Mouse (Mus musculus) hindbrain, embryonic 16.5 days (tissue): Measurements from ENCODE around the gene Arhgap21. TPM values are rescaled to one million over a fixed set of nuclear protein-coding genes. Genes with fewer than 3 reads are reported as not detected.
"Not testable (repeated sequence)": the region's sequence is repeated elsewhere in the genome, so short reads cannot be mapped to it uniquely, and the experiment has no call there.

Experiments used
- ATAC-seq: fragments of 200-750 bp; cut with Nextera tagmentation; 2 replicates; pipeline ENCODE4 v1.8.0; 2017; ENCODE audit warnings: moderate TSS enrichment, moderate library complexity
- H3K27ac ChIP-seq: fragments of 300-500 bp; sonication (generic); 2 replicates; pipeline ENCODE4 v1.5.1; 2014; ENCODE audit warnings: low read depth, mild to moderate bottlenecking, control low read depth, low read length, moderate library complexity
- H3K27me3 ChIP-seq: fragments of 300-500 bp; sonication (generic); replicated peaks from 2 replicates; pipeline ENCODE4 v1.6.1; 2014; ENCODE audit warnings: low read length; ENCODE audit not compliant: control insufficient read depth, insufficient read depth
- H3K36me3 ChIP-seq: fragments of 300-500 bp; sonication (generic); 2 replicates; pipeline ENCODE4 v1.6.1; 2014; ENCODE audit warnings: mild to moderate bottlenecking, low read length, moderate library complexity, mixed read lengths; ENCODE audit not compliant: control insufficient read depth, insufficient read depth
- H3K4me1 ChIP-seq: fragments of 300-500 bp; sonication (generic); 2 replicates; pipeline ENCODE4 v1.6.1; 2014; ENCODE audit warnings: low read depth, low read length; ENCODE audit not compliant: control insufficient read depth, insufficient read depth
- H3K4me2 ChIP-seq: fragments of 300-500 bp; sonication (generic); 2 replicates; pipeline ENCODE4 v1.6.1; 2014; ENCODE audit warnings: mild to moderate bottlenecking, low read length, control low read depth, moderate library complexity
- H3K4me3 ChIP-seq: fragments of 300-500 bp; sonication (generic); 2 replicates; pipeline ENCODE4 v1.5.1; 2014; ENCODE audit warnings: mild to moderate bottlenecking, low read length, control low read depth, moderate library complexity
- H3K9ac ChIP-seq: fragments of 300-500 bp; sonication (generic); 2 replicates; pipeline ENCODE4 v1.6.1; 2014; ENCODE audit warnings: low read depth, mild to moderate bottlenecking, control low read depth, low read length, moderate library complexity
- H3K9me3 ChIP-seq: fragments of 300-500 bp; sonication (generic); 2 replicates; pipeline ENCODE4 v1.6.1; 2014; ENCODE audit warnings: mild to moderate bottlenecking, low read length, moderate library complexity; ENCODE audit not compliant: control insufficient read depth
- WGBS: fragments of 180-500 bp; shearing (Covaris S2); extraction: QIAGEN DNeasy Blood & Tissue Kit; methylation state at CpG from one replicate; pipeline ENCODE4 v1.1.7; 2014; 5-methylcytosine and 5-hydroxymethylcytosine counted together
- polyA plus RNA-seq: library from polyadenylated mRNA; unstranded; fragments of >200 nt; fragmentation: Nextera tagmentation; extraction: Ambion mirVana; gene quantifications from 2 replicates; pipeline ENCODE4 v1.2.1, GENCODE M21; 2015

Gene Arhgap21
- polyA plus RNA-seq, 1 experiment from 2014 or later, result 24.7 TPM

DNA sequence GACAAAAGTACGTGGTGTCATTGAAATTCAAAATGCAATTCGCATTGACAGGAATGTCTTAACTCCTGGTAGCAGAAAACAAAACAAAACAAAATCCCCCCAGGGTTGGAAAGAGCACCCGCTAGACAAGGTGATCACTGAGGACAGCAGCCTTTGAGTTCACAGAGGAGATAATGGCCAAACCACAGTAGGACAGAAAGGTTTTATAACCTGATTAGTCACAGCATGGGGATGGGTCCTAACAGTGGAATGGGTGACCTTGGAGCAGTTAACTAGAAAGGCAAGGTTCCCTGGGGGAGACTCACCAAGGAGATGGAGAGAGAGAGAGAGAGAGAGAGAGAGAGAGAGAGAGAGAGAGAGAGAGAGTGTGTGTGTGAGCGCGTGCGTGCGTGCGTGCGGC, 34.3 kb downstream of the Arhgap21 start:
- Histone ChIP-seq H3K27me3 (no peaks in the 10 kb centered on the region), H3K4me2 (no peak overlapping the region), H3K4me3 (no peak overlapping the region), H3K36me3 (no peaks in the 10 kb centered on the region), H3K27ac (no peak overlapping the region), H3K9ac (no peak overlapping the region), H3K9me3 (no peaks in the 10 kb centered on the region), H3K4me1 (no peaks in the 10 kb centered on the region; the same call in 1 of the 2 replicates)
- no peak for ATAC-seq
- 60% methylated on average over 9 of the region's 9 CpGs for WGBS

DNA sequence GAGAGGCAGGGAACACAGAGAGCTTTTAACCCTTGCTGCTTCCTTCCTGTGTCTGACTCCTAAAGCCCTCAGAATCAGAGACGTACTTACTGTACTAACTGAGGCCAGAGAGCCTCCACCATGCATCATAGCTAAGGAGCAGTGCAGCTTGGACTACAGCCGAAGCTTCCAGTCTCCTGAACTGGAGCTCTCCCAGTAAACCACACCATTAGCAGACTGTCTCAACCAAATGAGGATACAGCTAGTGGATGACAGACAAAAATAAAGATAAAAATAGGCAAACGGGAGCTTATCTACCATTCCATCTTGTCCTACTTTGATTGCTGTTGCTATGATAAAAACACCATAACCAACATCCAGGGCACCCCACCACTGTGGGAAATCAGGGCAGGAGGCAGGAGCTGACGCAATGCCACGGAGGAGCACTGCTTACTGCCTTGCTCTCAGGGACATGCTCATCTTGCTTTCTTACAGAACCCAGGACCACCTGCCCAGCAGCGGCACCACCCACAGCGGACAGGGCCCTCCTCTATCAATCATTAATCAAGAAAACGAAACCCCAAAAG, 35.9 kb downstream of the Arhgap21 start:
- no peaks in the 10 kb centered on the region for H3K9me3 ChIP-seq
- H3K4me2 ChIP-seq, result no peak overlapping the region
- no peak for ATAC-seq
- no peak overlapping the region for H3K4me3 ChIP-seq
- no peaks in the 10 kb centered on the region for H3K4me1 ChIP-seq
- H3K27me3 ChIP-seq, result no peaks in the 10 kb centered on the region
- H3K36me3 ChIP-seq, result no peaks in the 10 kb centered on the region
- no peak overlapping the region for H3K27ac ChIP-seq
- 83% methylated on average over 8 of the region's 8 CpGs for WGBS
- H3K9ac ChIP-seq, result no peak overlapping the region

GRCm38 (mm10) chr2:20931761-20932160, 36.9 kb downstream of the Arhgap21 start:
- not testable (repeated sequence) for H3K36me3 ChIP-seq, ATAC-seq, H3K27ac ChIP-seq, H3K27me3 ChIP-seq, H3K9ac ChIP-seq, H3K4me1 ChIP-seq, H3K4me2 ChIP-seq, H3K9me3 ChIP-seq, H3K4me3 ChIP-seq
- 100% methylated on average over 3 of the region's 4 CpGs for WGBS

DNA sequence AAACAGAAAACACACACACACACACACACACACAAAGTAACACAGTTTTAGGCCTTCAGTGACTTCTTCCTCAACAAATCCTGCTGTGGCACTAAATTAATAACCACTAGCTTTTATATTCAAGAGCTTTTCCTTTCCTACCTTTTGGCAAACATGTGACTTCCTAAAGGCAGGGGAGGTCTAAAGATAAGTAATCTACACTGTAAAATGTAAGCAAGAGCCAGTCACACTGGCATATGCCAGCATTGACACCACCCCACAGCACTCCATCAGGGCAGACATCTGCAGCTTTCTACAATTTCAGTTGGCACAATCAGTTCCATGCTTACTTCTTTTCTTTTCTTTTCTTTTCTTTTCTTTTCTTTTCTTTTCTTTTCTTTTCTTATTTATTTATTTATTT, 40.2 kb downstream of the Arhgap21 start:
- no peak overlapping the region for H3K27ac ChIP-seq

GRCm38 (mm10) chr2:20924938-20925337, 43.7 kb downstream of the Arhgap21 start:
- no peaks in the 10 kb centered on the region for H3K27me3 ChIP-seq
- ATAC-seq, result no peak
- 72% methylated on average over 1 of the region's 1 CpGs for WGBS

More for the DNA sequence above, 40.2 kb downstream of the Arhgap21 start:
- Histone ChIP-seq H3K4me1 (no peaks in the 10 kb centered on the region), H3K36me3 (no peaks in the 10 kb centered on the region), H3K4me3 (no peak overlapping the region), H3K27me3 (no peaks in the 10 kb centered on the region), H3K9me3 (no peaks in the 10 kb centered on the region), H3K9ac (no peak overlapping the region), H3K4me2 (no peak overlapping the region)
- no peak for ATAC-seq

DNA sequence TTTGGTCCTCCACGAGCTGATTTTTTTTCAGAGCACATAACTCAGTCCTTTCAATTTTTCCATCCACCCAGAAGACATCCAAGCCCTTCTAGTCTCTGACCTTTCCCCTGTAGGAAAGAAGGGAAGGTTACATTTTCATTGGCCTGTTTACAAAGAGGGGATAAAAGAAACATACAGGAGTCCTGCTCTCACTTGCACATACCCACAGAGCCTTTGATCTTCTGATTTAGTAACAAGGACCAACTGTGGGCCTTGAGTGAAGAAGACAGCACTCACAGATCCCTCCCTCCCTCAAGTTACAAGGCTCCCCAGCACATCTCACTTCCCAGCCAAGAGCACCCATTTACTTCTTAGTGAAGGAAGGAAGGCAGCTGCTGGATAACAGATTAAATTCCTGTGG, 46.3 kb downstream of the Arhgap21 start:
- no peaks in the 10 kb centered on the region for H3K9me3 ChIP-seq
- H3K4me1 ChIP-seq, result peaks cover 6% of the 10 kb centered on the region
- H3K27me3 ChIP-seq, result no peaks in the 10 kb centered on the region
- H3K36me3 ChIP-seq, result no peaks in the 10 kb centered on the region
- H3K27ac ChIP-seq, result no peak overlapping the region
- 13% methylated on average over 1 of the region's 1 CpGs for WGBS
- no peak overlapping the region for H3K4me2 ChIP-seq
- no peak overlapping the region for H3K4me3 ChIP-seq
- ATAC-seq, result no peak
- no peak overlapping the region for H3K9ac ChIP-seq

More at GRCm38 (mm10) chr2:20924938-20925337, 43.7 kb downstream of the Arhgap21 start:
- peaks cover 6% of the 10 kb centered on the region for H3K4me1 ChIP-seq
- H3K9ac ChIP-seq, result no peak overlapping the region
- no peaks in the 10 kb centered on the region for H3K9me3 ChIP-seq
- no peak overlapping the region for H3K27ac ChIP-seq
- no peak overlapping the region for H3K4me3 ChIP-seq
- no peaks in the 10 kb centered on the region for H3K36me3 ChIP-seq
- no peak overlapping the region for H3K4me2 ChIP-seq

DNA sequence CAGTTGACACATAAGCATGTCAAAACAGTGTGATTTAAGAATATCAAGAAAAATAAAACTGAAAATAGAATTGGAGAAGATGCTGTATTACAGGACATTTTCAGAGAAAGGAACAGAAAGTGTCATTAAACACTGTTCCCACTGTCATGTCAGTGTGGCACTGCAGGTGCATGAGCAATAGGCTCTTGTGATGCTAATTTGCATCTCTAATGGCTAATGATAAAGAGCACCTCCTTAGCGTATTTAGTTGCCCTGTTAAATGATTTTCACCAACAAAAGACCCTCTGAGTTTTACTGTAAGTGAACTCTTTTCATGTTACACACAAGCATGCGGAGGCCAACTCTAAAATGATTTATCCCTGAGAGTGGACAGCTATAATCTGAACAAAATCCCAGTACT, 47.1 kb downstream of the Arhgap21 start:
- Histone ChIP-seq H3K9ac (no peak overlapping the region), H3K9me3 (no peaks in the 10 kb centered on the region), H3K4me3 (no peak overlapping the region), H3K27me3 (no peaks in the 10 kb centered on the region), H3K27ac (no peak overlapping the region), H3K4me1 (peaks cover 6% of the 10 kb centered on the region), H3K4me2 (no peak overlapping the region), H3K36me3 (no peaks in the 10 kb centered on the region)
- 52% methylated on average over 2 of the region's 2 CpGs for whole genome bisulfite sequencing
- no peak for ATAC-seq

- Histone ChIP-seq H3K9me3 (no peaks in the 10 kb centered on the region), H3K36me3 (no peaks in the 10 kb centered on the region)
- 80% methylated on average over 1 of the region's 1 CpGs for WGBS
These were observed 47.7 kb downstream of the Arhgap21 start for GRCm38 (mm10) chr2:20921021-20921420.

DNA sequence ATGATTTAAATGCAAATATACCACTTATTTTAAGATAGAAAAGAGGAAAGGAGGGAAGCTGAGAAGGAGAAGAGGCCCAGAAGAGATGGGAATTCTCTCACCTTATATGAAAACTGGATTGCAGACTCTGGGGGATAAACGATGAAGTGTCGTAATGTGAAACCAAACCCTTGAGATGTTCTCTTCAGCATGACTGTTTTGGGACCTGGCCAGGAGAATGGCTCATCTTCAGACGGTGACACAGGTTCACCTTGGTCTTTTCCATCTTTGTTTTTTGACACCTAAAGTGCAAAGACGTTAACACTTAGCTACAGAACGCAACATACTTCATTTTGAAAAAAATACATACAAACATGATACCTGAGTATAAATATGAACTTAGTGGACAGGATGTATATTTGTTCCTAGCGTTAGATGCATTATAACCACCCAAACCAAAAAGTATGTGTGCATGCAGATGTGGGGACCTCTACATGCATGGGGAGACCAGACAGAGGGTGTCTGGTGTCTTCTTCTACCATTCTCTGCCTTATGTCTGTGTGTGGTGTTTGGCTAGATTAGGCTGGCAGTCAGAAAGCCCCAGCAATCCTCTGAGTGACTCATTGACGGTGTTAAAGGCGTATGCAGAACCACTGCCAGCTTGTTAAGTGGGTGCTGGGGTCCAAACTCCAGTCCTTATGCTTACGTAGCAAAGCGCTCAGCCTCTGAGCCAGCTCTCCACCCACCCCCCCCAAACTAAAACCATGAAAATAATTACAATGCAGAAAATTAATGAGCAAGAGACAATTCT, 54.0 kb downstream of the Arhgap21 start:
- 84% methylated on average over 10 of the region's 10 CpGs for WGBS
- H3K4me2 ChIP-seq, result no peak overlapping the region
- H3K4me1 ChIP-seq, result no peaks in the 10 kb centered on the region
- no peak overlapping the region for H3K4me3 ChIP-seq
- H3K36me3 ChIP-seq, result no peaks in the 10 kb centered on the region
- ATAC-seq, result no peak
- no peak overlapping the region for H3K9ac ChIP-seq
- no peak overlapping the region for H3K27ac ChIP-seq
- H3K27me3 ChIP-seq, result no peaks in the 10 kb centered on the region
- no peaks in the 10 kb centered on the region for H3K9me3 ChIP-seq

More at GRCm38 (mm10) chr2:20921021-20921420, 47.7 kb downstream of the Arhgap21 start:
- no peak for ATAC-seq
- Histone ChIP-seq H3K27me3 (no peaks in the 10 kb centered on the region), H3K4me3 (no peak overlapping the region), H3K9ac (no peak overlapping the region), H3K4me2 (no peak overlapping the region), H3K4me1 (peaks cover 6% of the 10 kb centered on the region), H3K27ac (no peak overlapping the region)
